Mouse (Mus musculus) intestine, embryonic 15.5 days (tissue): Measurements from ENCODE around the gene Cbfa2t3. TPM values are rescaled to one million over a fixed set of nuclear protein-coding genes. Genes with fewer than 3 reads are reported as not detected.
A peak's percentile ranks its signal among the peaks of the same experiment; 100 is the strongest.

Experiments
- ATAC-seq: fragments of 200-750 bp; cut with Nextera tagmentation; 2 replicates; pipeline ENCODE4 v1.8.0; 2017; ENCODE audit warnings: moderate TSS enrichment, moderate library complexity
- H3K27ac ChIP-seq: fragments of 300-500 bp; sonication (generic); 2 replicates; pipeline ENCODE4 v1.5.1; 2015; ENCODE audit warnings: mild to moderate bottlenecking, inconsistent platforms
- H3K27me3 ChIP-seq: fragments of 300-500 bp; sonication (generic); replicated peaks from 2 replicates; pipeline ENCODE4 v1.6.1; 2015; ENCODE audit warnings: inconsistent platforms
- H3K36me3 ChIP-seq: fragments of 300-500 bp; sonication (generic); 2 replicates; pipeline ENCODE4 v1.6.1; 2015; ENCODE audit warnings: inconsistent platforms
- H3K4me1 ChIP-seq: fragments of 300-500 bp; sonication (generic); replicated peaks from 2 replicates; pipeline ENCODE4 v1.6.1; 2015; ENCODE audit warnings: inconsistent platforms
- H3K4me2 ChIP-seq: fragments of 300-500 bp; sonication (generic); replicated peaks from 2 replicates; pipeline ENCODE4 v1.6.1; 2015; ENCODE audit warnings: mild to moderate bottlenecking, inconsistent platforms
- H3K4me3 ChIP-seq: fragments of 300-500 bp; sonication (generic); replicated peaks from 2 replicates; pipeline ENCODE4 v1.5.1; 2015; ENCODE audit warnings: inconsistent platforms
- H3K9ac ChIP-seq: fragments of 300-500 bp; sonication (generic); 2 replicates; pipeline ENCODE4 v1.6.1; 2015; ENCODE audit warnings: inconsistent platforms
- H3K9me3 ChIP-seq: fragments of 300-500 bp; sonication (generic); 2 replicates; pipeline ENCODE4 v1.6.1; 2016; ENCODE audit warnings: inconsistent platforms
- WGBS: fragments of 180-500 bp; shearing (Covaris S2); methylation state at CpG from one replicate; pipeline ENCODE4 v1.1.7; 2015; 5-methylcytosine and 5-hydroxymethylcytosine counted together
- polyA plus RNA-seq: library from polyadenylated mRNA; unstranded; fragments of >200 nt; fragmentation: Nextera tagmentation; extraction: Ambion mirVana; gene quantifications from 2 replicates; pipeline ENCODE4 v1.2.1, GENCODE M21; 2015

Gene Cbfa2t3
- polyA plus RNA-seq, 1 experiment from 2014 or later: 4.6 TPM

GRCm38 (mm10) chr8:122575735-122576647 is 122.9 kb downstream of the Cbfa2t3 start:
- H3K4me1 ChIP-seq: peaks cover 37% of the 10 kb centered on the region
- peak overlapping the region; percentile 85 for H3K27ac ChIP-seq
- H3K9me3 ChIP-seq: no peaks in the 10 kb centered on the region
- peak overlapping the region; percentile 83 for H3K9ac ChIP-seq
- ATAC-seq: peak; percentile 16
- H3K36me3 ChIP-seq: peaks cover 17% of the 10 kb centered on the region
- WGBS: 11% methylated on average over 21 of the region's 21 CpGs
- peak overlapping the region; percentile 81 for H3K4me2 ChIP-seq
- no peaks in the 10 kb centered on the region for H3K27me3 ChIP-seq
- H3K4me3 ChIP-seq: peak overlapping the region; percentile 77

GRCm38 (mm10) chr8:122575286-122575685 is 123.6 kb downstream of the Cbfa2t3 start:
- no peak for ATAC-seq
- peaks cover 24% of the 10 kb centered on the region for H3K36me3 ChIP-seq
- peak overlapping the region; percentile 77 for H3K4me3 ChIP-seq
- H3K4me1 ChIP-seq: peaks cover 37% of the 10 kb centered on the region
- peak overlapping the region; percentile 83 for H3K9ac ChIP-seq
- WGBS: 50% methylated on average over 8 of the region's 8 CpGs
- no peaks in the 10 kb centered on the region for H3K27me3 ChIP-seq
- peak overlapping the region; percentile 81 for H3K4me2 ChIP-seq
- H3K9me3 ChIP-seq: no peaks in the 10 kb centered on the region
- peak overlapping the region; percentile 85 for H3K27ac ChIP-seq

Other genes with a start within 250 kb of the Cbfa2t3 start
- 0.57 and 0.86 TPM in 2 replicates for gene Snai3, start 238.4 kb downstream of the Cbfa2t3 start, polyA plus RNA-seq
- 29.5 and 31.5 TPM in 2 replicates for gene Rnf166, start 223.0 kb downstream of the Cbfa2t3 start, polyA plus RNA-seq
- 43.4 and 44.6 TPM in 2 replicates for gene Ctu2, start 223.0 kb downstream of the Cbfa2t3 start, polyA plus RNA-seq
- gene Piezo1, start 147.8 kb downstream of the Cbfa2t3 start, polyA plus RNA-seq: 10.8 and 12.2 TPM in 2 replicates
- gene Cdt1, start 131.1 kb downstream of the Cbfa2t3 start, polyA plus RNA-seq: 40.3 and 41.8 TPM in 2 replicates
- 545 and 612 TPM in 2 replicates for gene Aprt, start 122.2 kb downstream of the Cbfa2t3 start, polyA plus RNA-seq
- 17.1 and 18.8 TPM in 2 replicates for gene Galns, start 87.6 kb downstream of the Cbfa2t3 start, polyA plus RNA-seq
- 58.0 and 76.0 TPM in 2 replicates for gene Trappc2l, start 87.5 kb downstream of the Cbfa2t3 start, polyA plus RNA-seq
- not detected in 2 replicates for gene Pabpn1l, start 76.4 kb downstream of the Cbfa2t3 start, polyA plus RNA-seq
- gene Acsf3, start 76.4 kb upstream of the Cbfa2t3 start, polyA plus RNA-seq: 21.8 and 24.6 TPM in 2 replicates
- 0.23 and 0.49 TPM in 2 replicates for gene Cdh15, start 148.9 kb upstream of the Cbfa2t3 start, polyA plus RNA-seq